Mouse (Mus musculus) T-helper 1 cell (primary cell): Measurements from ENCODE around the gene Arid4a.
"Not testable (repeated sequence)": the region's sequence is repeated elsewhere in the genome, so short reads cannot be mapped to it uniquely, and the experiment has no call there.

ENCODE experiments used
- in situ Hi-C: fragments of 300-600 bp; cut with MboI, MseI; formaldehyde crosslinking; loops from one replicate; pipeline ENCODE4 v1.15.1; 2025; ENCODE audit warnings: high pct_unique_total_duplicates

Arid4a gene

GRCm38 (mm10) chr12:71052341-71052995 lies 36.7 kb downstream of the Arid4a start:
- in situ Hi-C loops, result no loop called here

DNA sequence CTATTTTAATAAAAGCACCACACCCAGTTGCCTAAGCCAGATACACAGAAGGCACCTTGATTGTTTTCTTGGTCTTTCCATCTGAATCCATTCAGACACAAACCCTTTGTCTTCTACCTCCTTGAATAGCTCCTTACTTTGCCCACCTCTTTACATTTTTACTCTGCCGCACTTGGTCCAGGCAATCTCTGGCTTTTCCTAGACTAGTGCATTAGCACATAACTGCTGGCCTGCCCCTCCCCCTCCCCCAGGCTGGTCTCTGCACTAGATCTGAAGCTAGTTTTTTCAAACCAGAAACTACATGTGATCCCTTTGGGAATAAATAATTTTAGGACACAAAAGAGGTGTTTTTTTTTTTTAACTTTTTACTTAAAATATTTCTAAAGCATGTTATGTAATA lies 37.2 kb downstream of the Arid4a start:
- in situ Hi-C loops, result no loop called here

GRCm38 (mm10) chr12:71053486-71053885 lies 37.7 kb downstream of the Arid4a start:
- in situ Hi-C loops, result no loop called here

GRCm38 (mm10) chr12:71055537-71055936 lies 39.7 kb downstream of the Arid4a start:
- in situ Hi-C loops, result no loop called here

GRCm38 (mm10) chr12:71059741-71060140 lies 44.0 kb downstream of the Arid4a start:
- in situ Hi-C loops, result no loop called here

DNA sequence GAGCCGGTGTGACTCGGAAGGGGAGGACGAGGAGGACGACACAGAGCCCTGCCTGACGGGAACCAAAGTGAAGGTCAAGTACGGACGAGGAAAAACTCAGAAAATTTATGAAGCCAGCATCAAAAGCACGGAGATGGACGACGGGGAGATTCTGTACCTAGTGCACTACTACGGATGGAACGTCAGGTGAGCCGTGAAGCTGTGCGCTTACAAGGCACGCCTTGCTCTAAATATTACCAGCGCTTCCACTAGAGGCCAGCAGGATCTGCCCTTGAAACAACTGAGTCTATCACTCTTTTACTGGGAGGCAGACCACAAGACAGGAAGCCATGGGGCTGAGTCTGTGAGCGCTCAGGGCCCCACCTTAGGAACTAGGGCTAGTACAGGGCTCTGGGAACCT lies 54.1 kb downstream of the Arid4a start:
- in situ Hi-C loops, result no loop called here

GRCm38 (mm10) chr12:71072048-71072447 lies 56.3 kb downstream of the Arid4a start:
- in situ Hi-C loops, result no loop called here

- in situ Hi-C loops, result no loop called here
These were observed 57.4 kb downstream of the Arid4a start for GRCm38 (mm10) chr12:71073113-71073730.

GRCm38 (mm10) chr12:71086331-71086730 lies 70.5 kb downstream of the Arid4a start:
- in situ Hi-C loops, result no loop called here

DNA sequence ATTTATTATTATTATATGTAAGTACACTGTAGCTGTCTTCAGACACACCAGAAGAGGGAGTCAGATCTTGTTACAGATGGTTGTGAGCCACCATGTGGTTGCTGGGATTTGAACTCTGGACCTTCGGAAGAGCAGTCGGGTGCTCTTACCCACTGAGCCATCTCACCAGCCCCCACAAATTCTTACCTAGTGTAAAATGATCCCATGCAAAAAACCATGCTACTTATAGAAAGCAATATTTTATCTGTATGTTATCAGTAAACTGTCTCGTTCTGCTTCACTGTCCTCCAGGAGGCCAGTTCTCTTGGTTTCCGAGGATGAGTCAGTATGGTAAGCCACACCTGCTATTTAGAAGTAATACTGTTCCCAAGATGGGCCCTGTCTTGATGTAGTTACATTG lies 88.5 kb downstream of the Arid4a start:
- in situ Hi-C loops, result not testable (repeated sequence)

- in situ Hi-C loops, result no loop called here
These were observed 91.5 kb downstream of the Arid4a start for GRCm38 (mm10) chr12:71107216-71107771.

GRCm38 (mm10) chr12:71111331-71111730 lies 95.5 kb downstream of the Arid4a start, which contains the start of gene Tomm20l:
Gene Tomm20l, plus strand, starts transcription at chr12:71111428.
- in situ Hi-C loops, result no loop called here

- in situ Hi-C loops, result no loop called here
These were observed 97.3 kb downstream of the Arid4a start for GRCm38 (mm10) chr12:71113074-71113473.

DNA sequence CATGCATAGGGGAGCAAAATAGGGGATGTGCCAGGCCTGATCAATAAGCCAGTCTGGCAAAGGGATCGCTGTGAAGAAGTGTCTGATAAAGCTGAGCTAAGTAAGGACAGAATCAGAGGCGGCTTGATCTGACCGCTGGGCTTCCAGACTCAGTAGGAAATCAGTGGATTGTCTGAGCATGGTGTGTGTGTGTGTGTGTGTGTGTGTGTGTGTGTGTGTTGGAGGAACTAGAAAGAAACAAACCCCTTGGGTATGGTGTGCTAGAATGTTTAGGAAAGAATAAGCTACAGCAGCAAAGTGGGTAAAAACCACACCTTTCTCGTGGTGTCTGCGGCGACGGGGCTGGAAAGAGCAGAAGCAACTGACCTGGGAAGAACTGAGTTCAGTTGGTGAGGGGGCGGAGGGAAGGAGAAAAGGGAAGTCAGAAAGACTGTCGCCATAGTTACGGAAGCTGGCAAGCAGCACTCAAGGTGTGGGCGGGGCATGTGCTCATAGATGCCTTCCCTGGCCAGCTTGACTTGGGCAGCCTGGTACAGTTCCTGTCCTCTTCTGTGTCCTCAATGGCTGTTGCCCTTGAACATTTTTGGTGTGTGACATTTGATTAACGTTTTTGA lies 98.0 kb downstream of the Arid4a start:
- in situ Hi-C loops, result no loop called here

DNA sequence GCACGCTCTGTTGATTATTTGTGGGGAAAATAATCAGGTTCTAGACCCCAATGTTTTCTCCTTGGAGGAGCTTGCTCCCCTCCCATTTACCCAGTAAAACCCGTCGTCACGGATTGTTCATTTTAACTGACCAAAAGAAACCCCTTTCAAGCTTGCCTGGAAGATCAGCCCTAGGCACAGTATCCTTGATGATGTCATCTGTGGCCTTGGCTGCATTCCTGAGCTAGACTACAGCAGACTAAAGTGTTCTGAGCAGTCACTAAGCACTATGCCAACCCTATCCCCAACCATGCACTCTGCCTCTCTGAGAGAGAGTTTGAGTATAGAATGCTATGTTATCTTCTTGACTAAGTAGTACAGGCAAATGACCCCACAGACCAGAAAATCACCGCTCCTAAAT lies 100.6 kb downstream of the Arid4a start:
- in situ Hi-C loops, result no loop called here

DNA sequence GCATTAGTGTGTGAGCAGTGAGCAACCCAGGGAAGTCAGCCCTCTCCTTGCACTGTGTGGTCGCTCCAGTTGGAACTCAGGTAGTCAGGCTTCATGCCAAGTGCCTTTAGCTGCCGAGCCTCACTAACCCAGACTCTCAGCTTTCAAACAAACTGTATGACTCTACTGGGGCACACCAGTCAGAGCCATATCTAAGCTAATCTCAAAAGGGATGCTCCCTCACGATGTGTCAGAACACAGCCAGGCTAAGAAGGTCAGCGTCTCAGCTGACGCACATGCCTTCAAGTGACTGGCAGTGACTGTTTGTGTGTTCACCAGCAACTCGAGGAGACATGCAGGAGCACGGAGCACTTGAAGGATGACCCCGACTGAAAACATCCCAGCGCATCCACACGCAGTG lies 106.9 kb downstream of the Arid4a start:
- in situ Hi-C loops, result no loop called here

- in situ Hi-C loops, result no loop called here
These were observed 107.5 kb downstream of the Arid4a start for GRCm38 (mm10) chr12:71123286-71123685.

GRCm38 (mm10) chr12:71135581-71135980 lies 119.8 kb downstream of the Arid4a start:
- in situ Hi-C loops, result loop anchor here (10.0 to 25.0 kb wide), 2 partner anchors 673 to 1409 kb away; partner anchors contain the start of gene Tmx1

DNA sequence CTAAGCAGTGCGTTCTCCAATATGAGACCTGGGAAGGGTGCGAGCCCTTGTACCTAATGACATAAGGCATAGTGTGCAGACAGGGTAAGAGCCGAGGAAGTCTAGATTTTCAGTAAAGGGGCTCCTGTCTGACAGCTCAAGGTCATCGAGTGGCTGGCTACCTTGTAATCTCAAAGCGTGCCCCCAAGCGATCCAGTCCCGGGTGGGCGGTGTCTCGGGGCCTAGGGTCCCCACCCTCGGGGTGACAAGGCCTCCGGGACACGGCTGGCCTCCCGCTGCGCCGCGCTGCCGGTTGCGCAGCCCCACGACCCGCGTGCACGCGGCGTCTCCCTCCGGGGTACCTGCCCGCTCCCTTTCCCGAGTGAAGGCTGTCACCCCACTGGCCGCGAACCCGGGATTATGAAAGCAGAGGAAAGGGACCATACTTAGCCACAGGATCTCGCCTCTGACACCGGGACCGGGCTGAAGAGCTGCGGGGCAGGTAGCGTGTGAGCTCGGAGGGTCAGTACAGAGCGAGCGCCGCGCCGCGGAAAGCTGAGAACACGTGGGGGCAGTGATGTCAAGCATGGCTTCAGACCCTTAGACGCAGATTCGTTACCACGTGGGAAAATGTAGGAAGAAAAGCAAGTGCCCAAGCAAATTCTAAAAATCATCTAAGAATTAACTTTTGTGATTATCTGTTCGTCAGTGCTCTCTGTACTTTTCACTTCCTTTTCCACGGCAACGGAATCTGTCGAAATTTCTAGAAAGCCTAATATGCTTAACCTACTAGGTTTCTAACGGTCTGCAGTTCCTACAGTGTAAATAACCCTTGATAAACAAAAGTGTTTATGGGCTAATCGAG lies 120.6 kb downstream of the Arid4a start, which contains the start of the genes Timm9 and 2700049A03Rik:
TSS of gene Timm9 (minus strand) at position 555 of the 844 bp plus-strand sequence.
TSS of gene 2700049A03Rik (plus strand) at position 719 of the 844 bp plus-strand sequence.
- in situ Hi-C loops, result loop anchor here (10.0 to 25.0 kb wide), 2 partner anchors 674 to 1408 kb away; partner anchors contain the start of gene Tmx1

- in situ Hi-C loops, result loop anchor here (10.0 to 25.0 kb wide), 2 partner anchors 675 to 1408 kb away; partner anchors contain the start of gene Tmx1
These were observed 121.2 kb downstream of the Arid4a start for GRCm38 (mm10) chr12:71136974-71137491.

- in situ Hi-C loops, result loop anchor here (10.0 to 25.0 kb wide), 2 partner anchors 675 to 1407 kb away; partner anchors contain the start of gene Tmx1
These were observed 121.9 kb downstream of the Arid4a start for GRCm38 (mm10) chr12:71137686-71138085.
